Mouse (Mus musculus): ENCODE results near the gene Rps6kl1. TPM values are rescaled to one million over a fixed set of nuclear protein-coding genes. Genes with fewer than 3 reads are reported as not detected.

The Rps6kl1 gene
- polyA plus RNA-seq, 1 experiment = 0.39 TPM

DNA sequence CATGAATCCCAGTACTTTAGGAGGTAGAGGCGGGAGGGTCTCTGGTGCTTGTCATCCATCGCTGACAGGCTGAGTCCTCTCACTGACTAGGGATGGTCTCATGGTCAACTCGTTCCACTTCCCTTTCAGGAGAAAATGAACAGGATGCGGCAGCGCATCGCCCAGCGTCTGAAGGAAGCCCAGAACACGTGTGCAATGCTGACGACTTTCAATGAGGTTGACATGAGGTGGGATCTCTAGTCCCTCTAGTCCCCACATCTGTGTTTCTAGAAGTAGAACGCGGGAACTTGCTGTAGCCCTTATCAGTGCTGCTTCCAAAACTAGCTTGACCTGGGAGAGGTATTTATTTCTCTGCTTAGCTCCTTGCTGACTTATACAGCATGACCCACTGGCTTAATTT, 27.4 kb downstream of the Rps6kl1 start:
- peaks cover 69% of the 10 kb centered on the region for H3K79me2 ChIP-seq (ENCODE audit: control insufficient read depth, insufficient read depth)
- no peak overlapping the region for H3ac ChIP-seq (ENCODE audit: control insufficient read depth, insufficient read length, low read depth)
- no peaks in the 10 kb centered on the region for H3K27me3 ChIP-seq (ENCODE audit: control insufficient read depth, insufficient read depth, insufficient read length)
- no peak overlapping the region for H3K4me3 ChIP-seq (ENCODE audit: insufficient read depth, poor library complexity, severe bottlenecking)
- TF ChIP-seq MAX (IDR thresholded peaks at IDR 0.05) (no peak), CEBPB (IDR thresholded peaks at IDR 0.05; ENCODE audit: low read depth) (no peak), USF1 (IDR thresholded peaks at IDR 0.05; ENCODE audit: low read depth) (no peak), MYOG (IDR thresholded peaks at IDR 0.05; ENCODE audit: control insufficient read depth, extremely low read depth, insufficient read length) (no peak), MYOD1 (IDR thresholded peaks at IDR 0.05; ENCODE audit: control insufficient read depth, insufficient read length, low read depth) (no peak), CTCF (IDR thresholded peaks at IDR 0.05; ENCODE audit: control insufficient read depth, insufficient read depth, insufficient read length) (no peak), FOSL1 (IDR thresholded peaks at IDR 0.05; ENCODE audit: insufficient read depth, low read length, poor library complexity, severe bottlenecking) (no peak)
- H3K79me3 ChIP-seq (ENCODE audit: low read depth) = peaks cover 5% of the 10 kb centered on the region
- H3K36me3 ChIP-seq (ENCODE audit: control insufficient read depth, insufficient read depth) = peaks cover 93% of the 10 kb centered on the region

DNA sequence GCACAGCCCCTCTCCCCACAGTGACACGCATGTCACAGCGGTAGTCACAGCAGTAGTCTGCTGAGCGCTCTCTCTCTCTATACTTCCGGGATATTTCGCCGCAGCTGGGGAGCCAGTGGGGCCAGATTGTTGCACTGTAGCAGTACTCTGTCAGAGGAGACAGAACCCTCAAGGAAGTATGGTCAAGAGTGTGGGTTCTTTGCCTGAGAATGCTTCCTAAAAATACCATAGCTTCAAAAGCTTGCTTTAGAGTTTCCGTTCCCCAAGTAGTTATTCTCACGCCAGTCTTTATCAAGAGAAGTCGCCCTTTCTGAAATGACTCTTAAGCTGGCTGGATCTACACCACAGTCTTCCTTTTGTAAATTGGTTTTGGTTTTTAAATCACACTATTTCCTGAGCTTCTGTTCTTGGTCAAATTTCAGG, 27.9 kb downstream of the Rps6kl1 start:
- Histone ChIP-seq H3K36me3 (ENCODE audit: control insufficient read depth, insufficient read depth) (peaks cover 93% of the 10 kb centered on the region), H3K4me3 (ENCODE audit: insufficient read depth, poor library complexity, severe bottlenecking) (no peak overlapping the region), H3K27me3 (ENCODE audit: control insufficient read depth, insufficient read depth, insufficient read length) (no peaks in the 10 kb centered on the region), H3ac (ENCODE audit: control insufficient read depth, insufficient read length, low read depth) (no peak overlapping the region), H3K79me3 (ENCODE audit: low read depth) (peaks cover 6% of the 10 kb centered on the region), H3K79me2 (ENCODE audit: control insufficient read depth, insufficient read depth) (peaks cover 69% of the 10 kb centered on the region)
- TF ChIP-seq MYOG (IDR thresholded peaks at IDR 0.05; ENCODE audit: control insufficient read depth, extremely low read depth, insufficient read length) = no peak

DNA sequence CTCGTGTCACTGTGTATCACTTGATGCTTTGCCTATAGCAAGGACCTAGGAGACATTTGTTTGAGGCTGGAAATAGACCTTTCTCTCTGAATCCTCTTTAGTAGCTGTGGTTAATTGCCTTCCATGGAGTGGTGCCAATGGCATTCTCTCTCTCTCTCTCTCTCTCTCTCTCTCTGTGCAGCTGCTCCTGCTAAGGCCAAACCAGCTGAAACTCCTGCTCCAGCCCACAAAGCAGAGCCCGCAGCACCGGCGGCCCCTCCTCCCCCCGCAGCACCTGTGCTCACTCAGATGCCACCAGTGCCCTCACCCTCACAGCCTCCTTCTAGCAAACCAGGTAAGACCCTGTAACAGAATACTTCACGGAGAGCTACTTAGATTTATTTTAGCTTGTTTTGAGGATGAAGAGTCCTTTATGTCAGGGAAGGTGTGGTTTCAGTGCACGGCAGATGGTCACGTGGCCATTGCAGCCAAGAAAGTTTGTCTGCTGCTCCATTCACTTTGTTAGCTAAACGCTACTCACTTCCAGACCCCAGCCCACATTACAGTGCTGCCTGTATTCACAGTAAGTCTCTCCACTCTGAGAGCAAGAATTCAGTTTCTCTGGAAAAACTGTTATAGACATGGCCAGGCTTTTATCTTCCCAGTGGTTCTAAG, 29.1 kb downstream of the Rps6kl1 start:
- peaks cover 94% of the 10 kb centered on the region for H3K36me3 ChIP-seq (ENCODE audit: control insufficient read depth, insufficient read depth)
- peaks cover 14% of the 10 kb centered on the region for H3K79me3 ChIP-seq (ENCODE audit: low read depth)
- TF ChIP-seq CEBPB (IDR thresholded peaks at IDR 0.05; ENCODE audit: low read depth) = no peak
- peak; percentile 70 for TF ChIP-seq MYOD1 (IDR thresholded peaks at IDR 0.05; ENCODE audit: control insufficient read depth, insufficient read length, low read depth)
- H3K27me3 ChIP-seq (ENCODE audit: control insufficient read depth, insufficient read depth, insufficient read length) = no peaks in the 10 kb centered on the region
- H3K79me2 ChIP-seq (ENCODE audit: control insufficient read depth, insufficient read depth) = peaks cover 73% of the 10 kb centered on the region
- H3K4me3 ChIP-seq (ENCODE audit: insufficient read depth, poor library complexity, severe bottlenecking) = no peak overlapping the region
- H3ac ChIP-seq (ENCODE audit: control insufficient read depth, insufficient read length, low read depth) = no peak overlapping the region

DNA sequence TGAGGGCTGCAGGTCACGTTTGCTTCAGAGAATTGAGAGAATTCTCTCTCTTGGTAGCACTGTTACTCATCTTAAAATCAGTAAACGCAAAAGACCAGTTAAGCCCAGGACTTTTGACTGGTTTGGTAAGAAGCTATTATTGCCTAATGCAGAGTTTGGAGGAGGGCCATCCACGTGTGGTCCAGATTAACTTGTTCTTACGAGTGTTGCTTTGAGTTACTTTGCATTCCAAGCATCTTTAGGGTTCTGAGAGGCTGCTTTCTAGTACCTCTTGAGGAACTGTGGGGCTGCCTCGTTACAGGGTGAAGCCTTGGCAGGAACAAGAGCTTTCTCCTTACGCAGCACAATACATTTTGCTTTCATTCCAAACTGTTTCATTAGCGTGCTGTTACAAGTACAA, 35.4 kb downstream of the Rps6kl1 start:
- Histone ChIP-seq H3K4me3 (ENCODE audit: insufficient read depth, poor library complexity, severe bottlenecking) (no peak overlapping the region), H3K79me2 (ENCODE audit: control insufficient read depth, insufficient read depth) (peaks cover 92% of the 10 kb centered on the region), H3ac (ENCODE audit: control insufficient read depth, insufficient read length, low read depth) (no peak overlapping the region), H3K36me3 (ENCODE audit: control insufficient read depth, insufficient read depth) (peaks cover 82% of the 10 kb centered on the region), H3K27me3 (ENCODE audit: control insufficient read depth, insufficient read depth, insufficient read length) (no peaks in the 10 kb centered on the region), H3K79me3 (ENCODE audit: low read depth) (peaks cover 69% of the 10 kb centered on the region)
- TF ChIP-seq CTCF (IDR thresholded peaks at IDR 0.05; ENCODE audit: control insufficient read depth, insufficient read depth, insufficient read length) = no peak
- TF ChIP-seq CEBPB (IDR thresholded peaks at IDR 0.05; ENCODE audit: low read depth) = no peak
- TF ChIP-seq MYOD1 (IDR thresholded peaks at IDR 0.05; ENCODE audit: control insufficient read depth, insufficient read length, low read depth) = no peak
- TF ChIP-seq FOSL1 (IDR thresholded peaks at IDR 0.05; ENCODE audit: insufficient read depth, low read length, poor library complexity, severe bottlenecking) = no peak

DNA sequence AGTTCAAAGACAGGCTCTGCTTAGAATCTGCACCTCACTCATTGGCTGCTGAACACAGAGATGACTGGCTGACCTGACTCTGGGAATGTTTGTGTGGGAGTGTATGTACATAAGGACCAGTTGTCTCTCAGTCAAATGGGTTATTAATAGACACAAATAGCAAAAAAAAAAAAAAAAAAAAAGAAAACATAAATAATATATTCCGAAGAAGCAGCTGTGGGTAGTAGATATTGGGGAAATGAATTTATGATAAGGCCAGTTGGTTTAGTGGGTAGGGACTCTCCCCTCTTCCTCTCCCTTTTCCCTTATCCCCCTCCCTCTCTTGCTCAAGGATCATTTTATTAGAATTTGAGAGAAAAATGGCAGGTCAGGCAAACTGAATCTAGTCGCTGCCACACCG, 37.1 kb downstream of the Rps6kl1 start:
- no peaks in the 10 kb centered on the region for H3K27me3 ChIP-seq (ENCODE audit: control insufficient read depth, insufficient read depth, insufficient read length)
- H3K4me3 ChIP-seq (ENCODE audit: insufficient read depth, poor library complexity, severe bottlenecking) = no peak overlapping the region
- no peak for TF ChIP-seq MYOG (IDR thresholded peaks at IDR 0.05; ENCODE audit: control insufficient read depth, extremely low read depth, insufficient read length)
- no peak for TF ChIP-seq CEBPB (IDR thresholded peaks at IDR 0.05; ENCODE audit: low read depth)
- no peak for TF ChIP-seq MYOD1 (IDR thresholded peaks at IDR 0.05; ENCODE audit: control insufficient read depth, insufficient read length, low read depth)
- no peak for TF ChIP-seq MAX (IDR thresholded peaks at IDR 0.05)
- no peak for TF ChIP-seq USF1 (IDR thresholded peaks at IDR 0.05; ENCODE audit: low read depth)
- TF ChIP-seq CTCF (IDR thresholded peaks at IDR 0.05; ENCODE audit: control insufficient read depth, insufficient read depth, insufficient read length) = no peak
- no peak for TF ChIP-seq FOSL1 (IDR thresholded peaks at IDR 0.05; ENCODE audit: insufficient read depth, low read length, poor library complexity, severe bottlenecking)
- peaks cover 68% of the 10 kb centered on the region for H3K79me3 ChIP-seq (ENCODE audit: low read depth)
- no peak overlapping the region for H3ac ChIP-seq (ENCODE audit: control insufficient read depth, insufficient read length, low read depth)
- peaks cover 64% of the 10 kb centered on the region for H3K36me3 ChIP-seq (ENCODE audit: control insufficient read depth, insufficient read depth)
- H3K79me2 ChIP-seq (ENCODE audit: control insufficient read depth, insufficient read depth) = peaks cover 87% of the 10 kb centered on the region

DNA sequence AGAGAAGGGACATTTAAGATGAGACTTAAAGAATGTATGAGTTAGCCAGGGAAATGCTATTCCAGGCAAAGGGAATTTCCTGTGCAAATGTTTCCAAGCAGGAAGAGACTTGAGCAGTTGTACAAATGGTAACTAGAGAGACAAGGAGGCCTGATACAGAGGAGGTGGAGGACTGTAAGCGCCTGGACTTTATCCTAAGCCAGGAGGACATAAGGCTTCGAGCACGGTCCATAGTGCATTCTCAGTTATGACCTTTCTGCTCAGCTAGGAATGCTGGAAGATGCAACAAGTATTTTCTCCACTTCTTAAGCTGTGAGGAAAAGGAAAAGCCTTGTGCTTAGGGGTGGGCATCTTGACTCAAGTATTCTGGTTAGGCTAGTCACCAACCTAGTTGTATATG, 37.7 kb downstream of the Rps6kl1 start:
- peaks cover 67% of the 10 kb centered on the region for H3K79me3 ChIP-seq (ENCODE audit: low read depth)
- H3K36me3 ChIP-seq (ENCODE audit: control insufficient read depth, insufficient read depth) = peaks cover 58% of the 10 kb centered on the region
- TF ChIP-seq CTCF (IDR thresholded peaks at IDR 0.05; ENCODE audit: control insufficient read depth, insufficient read depth, insufficient read length) (no peak), MYOG (IDR thresholded peaks at IDR 0.05; ENCODE audit: control insufficient read depth, extremely low read depth, insufficient read length) (no peak), MYOD1 (IDR thresholded peaks at IDR 0.05; ENCODE audit: control insufficient read depth, insufficient read length, low read depth) (no peak), FOSL1 (IDR thresholded peaks at IDR 0.05; ENCODE audit: insufficient read depth, low read length, poor library complexity, severe bottlenecking) (no peak), USF1 (IDR thresholded peaks at IDR 0.05; ENCODE audit: low read depth) (no peak), MAX (IDR thresholded peaks at IDR 0.05) (no peak), CEBPB (IDR thresholded peaks at IDR 0.05; ENCODE audit: low read depth) (no peak)
- H3K4me3 ChIP-seq (ENCODE audit: insufficient read depth, poor library complexity, severe bottlenecking) = no peak overlapping the region
- H3K27me3 ChIP-seq (ENCODE audit: control insufficient read depth, insufficient read depth, insufficient read length) = no peaks in the 10 kb centered on the region
- H3ac ChIP-seq (ENCODE audit: control insufficient read depth, insufficient read length, low read depth) = no peak overlapping the region
- peaks cover 81% of the 10 kb centered on the region for H3K79me2 ChIP-seq (ENCODE audit: control insufficient read depth, insufficient read depth)

All from C2C12 (cell line).